Mouse (Mus musculus): ENCODE data around the gene Galnt12. TPM values are rescaled to one million over a fixed set of nuclear protein-coding genes. Genes with fewer than 3 reads are reported as not detected.

The Galnt12 gene
- polyA plus RNA-seq, 1 experiment from 2014 or later, result 1.8 TPM

- no peak overlapping the region for H3K9ac ChIP-seq
- H3K36me3 ChIP-seq, result no peaks in the 10 kb centered on the region
- no peaks in the 10 kb centered on the region for H3K9me3 ChIP-seq (replicated peaks)
- no peak overlapping the region for H3K4me2 ChIP-seq
- peaks cover 21% of the 10 kb centered on the region for H3K4me1 ChIP-seq (replicated peaks)
- ATAC-seq (ENCODE audit: insufficient number of reproducible peaks, low FRiP score), result no peak
- H3K4me3 ChIP-seq, result no peak overlapping the region
- WGBS, result 84% methylated on average over 3 of the region's 3 CpGs
- no peaks in the 10 kb centered on the region for H3K27me3 ChIP-seq (replicated peaks)
- no peak overlapping the region for H3K27ac ChIP-seq (ENCODE audit: poor library complexity, severe bottlenecking)
These were observed 59.1 kb downstream of the Galnt12 start for GRCm38 (mm10) chr4:47150806-47151205.

- Histone ChIP-seq H3K27me3 (replicated peaks) (no peaks in the 10 kb centered on the region), H3K4me2 (no peak overlapping the region), H3K4me1 (replicated peaks) (peaks cover 18% of the 10 kb centered on the region), H3K9ac (no peak overlapping the region), H3K4me3 (no peak overlapping the region), H3K27ac (ENCODE audit: poor library complexity, severe bottlenecking) (no peak overlapping the region), H3K36me3 (no peaks in the 10 kb centered on the region), H3K9me3 (replicated peaks) (no peaks in the 10 kb centered on the region)
- ATAC-seq (ENCODE audit: insufficient number of reproducible peaks, low FRiP score), result peak; percentile 64
- WGBS, result 44% methylated on average over 8 of the region's 8 CpGs
These were observed 60.0 kb downstream of the Galnt12 start for GRCm38 (mm10) chr4:47151553-47152183.

GRCm38 (mm10) chr4:47161103-47161755 is 69.5 kb downstream of the Galnt12 start:
- no peaks in the 10 kb centered on the region for H3K36me3 ChIP-seq
- no peaks in the 10 kb centered on the region for H3K4me1 ChIP-seq (replicated peaks)
- no peak overlapping the region for H3K4me2 ChIP-seq
- H3K9me3 ChIP-seq (replicated peaks), result 0 out of 2 replicates have a peak, but pooled peaks cover 3% of the 10 kb centered on the region
- no peak for ATAC-seq (ENCODE audit: insufficient number of reproducible peaks, low FRiP score)
- 14% methylated on average over 4 of the region's 4 CpGs for WGBS
- no peaks in the 10 kb centered on the region for H3K27me3 ChIP-seq (replicated peaks)
- no peak overlapping the region for H3K27ac ChIP-seq (ENCODE audit: poor library complexity, severe bottlenecking)
- no peak overlapping the region for H3K4me3 ChIP-seq
- H3K9ac ChIP-seq, result no peak overlapping the region

GRCm38 (mm10) chr4:47161756-47162587 is 70.3 kb downstream of the Galnt12 start:
- H3K27ac ChIP-seq (ENCODE audit: poor library complexity, severe bottlenecking), result no peak overlapping the region
- 0 out of 2 replicates have a peak, but pooled peaks cover 3% of the 10 kb centered on the region for H3K9me3 ChIP-seq (replicated peaks)
- no peak for ATAC-seq (ENCODE audit: insufficient number of reproducible peaks, low FRiP score)
- H3K9ac ChIP-seq, result no peak overlapping the region
- no peak overlapping the region for H3K4me2 ChIP-seq
- H3K27me3 ChIP-seq (replicated peaks), result no peaks in the 10 kb centered on the region
- no peaks in the 10 kb centered on the region for H3K4me1 ChIP-seq (replicated peaks)
- H3K36me3 ChIP-seq, result no peaks in the 10 kb centered on the region
- H3K4me3 ChIP-seq, result no peak overlapping the region
- 66% methylated on average over 12 of the region's 12 CpGs for WGBS

- H3K4me3 ChIP-seq, result no peak overlapping the region
- no peaks in the 10 kb centered on the region for H3K9me3 ChIP-seq (replicated peaks)
- no peak for ATAC-seq (ENCODE audit: insufficient number of reproducible peaks, low FRiP score)
- no peak overlapping the region for H3K27ac ChIP-seq (ENCODE audit: poor library complexity, severe bottlenecking)
- H3K27me3 ChIP-seq (replicated peaks), result 0 out of 2 replicates have a peak, but pooled peaks cover 5% of the 10 kb centered on the region
- peaks cover 7% of the 10 kb centered on the region for H3K4me1 ChIP-seq (replicated peaks)
- H3K36me3 ChIP-seq, result no peaks in the 10 kb centered on the region
- WGBS, result 34% methylated on average over 1 of the region's 1 CpGs
- H3K9ac ChIP-seq, result no peak overlapping the region
- H3K4me2 ChIP-seq, result no peak overlapping the region
These were observed 80.6 kb downstream of the Galnt12 start for GRCm38 (mm10) chr4:47172314-47172713.

Other genes starting within 250 kb of the Galnt12 start
- 0.05 and 0.06 TPM in 2 replicates for gene Gabbr2, start 100.0 kb upstream of the Galnt12 start, polyA plus RNA-seq (2016; fragmentation: Nextera tagmentation; extraction: Ambion mirVana)
- gene Anks6, start 34.5 kb upstream of the Galnt12 start, polyA plus RNA-seq (2016; fragmentation: Nextera tagmentation; extraction: Ambion mirVana), result 2.7 and 3.0 TPM in 2 replicates
- gene Col15a1, start 116.3 kb downstream of the Galnt12 start, polyA plus RNA-seq (2016; fragmentation: Nextera tagmentation; extraction: Ambion mirVana), result 2.2 and 2.4 TPM in 2 replicates

Data from heart, embryonic 12.5 days (tissue).